Mouse (Mus musculus) stomach, embryonic 15.5 days (tissue): ENCODE results near the gene Kcnj9. TPM values are rescaled to one million over a fixed set of nuclear protein-coding genes. Genes with fewer than 3 reads are reported as not detected.

Source experiments
- ATAC-seq: fragments of 200-750 bp; cut with Nextera tagmentation; 2 replicates; pipeline ENCODE4 v1.8.0; 2017; ENCODE audit warnings: low read depth, moderate number of reproducible peaks, moderate TSS enrichment; ENCODE audit not compliant: insufficient read depth, low FRiP score
- H3K27ac ChIP-seq: fragments of 300-500 bp; sonication (generic); 2 replicates; pipeline ENCODE4 v1.5.1; 2015; ENCODE audit warnings: mild to moderate bottlenecking, inconsistent platforms
- H3K27me3 ChIP-seq: fragments of 300-500 bp; sonication (generic); replicated peaks from 2 replicates; pipeline ENCODE4 v1.6.1; 2015; ENCODE audit warnings: inconsistent platforms
- H3K36me3 ChIP-seq: fragments of 300-500 bp; sonication (generic); 2 replicates; pipeline ENCODE4 v1.6.1; 2015; ENCODE audit warnings: inconsistent platforms
- H3K4me1 ChIP-seq: fragments of 300-500 bp; sonication (generic); 2 replicates; pipeline ENCODE4 v1.6.1; 2015; ENCODE audit warnings: inconsistent platforms
- H3K4me2 ChIP-seq: fragments of 300-500 bp; sonication (generic); 2 replicates; pipeline ENCODE4 v1.6.1; 2015; ENCODE audit warnings: mild to moderate bottlenecking, inconsistent platforms
- H3K4me3 ChIP-seq: fragments of 300-500 bp; sonication (generic); replicated peaks from 2 replicates; pipeline ENCODE4 v1.5.1; 2015; ENCODE audit warnings: inconsistent platforms
- H3K9ac ChIP-seq: fragments of 300-500 bp; sonication (generic); 2 replicates; pipeline ENCODE4 v1.6.1; 2015; ENCODE audit warnings: inconsistent platforms
- H3K9me3 ChIP-seq: fragments of 300-500 bp; sonication (generic); 2 replicates; pipeline ENCODE4 v1.6.1; 2016; ENCODE audit warnings: inconsistent platforms
- WGBS: fragments of 180-500 bp; shearing (Covaris S2); methylation state at CpG from one replicate; pipeline ENCODE4 v1.1.7; 2015; 5-methylcytosine and 5-hydroxymethylcytosine counted together
- polyA plus RNA-seq: library from polyadenylated mRNA; unstranded; fragments of >200 nt; fragmentation: Nextera tagmentation; extraction: Ambion mirVana; gene quantifications from 2 replicates; pipeline ENCODE4 v1.2.1, GENCODE M21; 2015

The Kcnj9 gene
- 0.05 and 0.09 TPM in 2 replicates for polyA plus RNA-seq

DNA sequence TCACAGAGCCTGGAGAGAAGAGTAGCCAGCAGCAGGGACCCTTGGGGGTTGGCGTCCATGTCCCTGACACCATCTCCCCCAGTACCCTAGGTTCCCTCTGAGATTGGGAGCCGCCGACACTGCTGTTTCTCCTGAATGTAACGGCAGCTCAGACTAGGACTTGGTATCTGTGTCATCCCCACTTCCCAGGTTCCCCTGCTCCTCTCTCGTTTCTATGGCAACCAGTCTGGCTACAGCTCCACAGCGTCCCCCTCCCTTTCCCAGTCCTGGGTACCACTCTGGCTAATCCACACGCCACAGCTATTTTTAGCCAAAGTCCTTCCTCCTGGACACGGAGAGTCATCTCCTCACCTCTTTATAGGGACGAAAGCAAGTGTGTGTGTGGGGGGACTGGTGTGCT is at the start of gene Kcnj9:
Gene Kcnj9 (minus strand): TSS at position 188 of the 400 bp plus-strand sequence.
- Histone ChIP-seq H3K4me3 (no peak within 1 kb of the TSS), H3K9ac (no peak within 1 kb of the TSS), H3K4me2 (no peak within 1 kb of the TSS), H3K27ac (no peak within 1 kb of the TSS), H3K27me3 (peaks cover 55% of the 10 kb centered on the region), H3K9me3 (no peaks in the 10 kb centered on the region), H3K4me1 (peaks cover 8% of the 10 kb centered on the region), H3K36me3 (no peaks in the 10 kb centered on the region)
- 30% methylated on average over 9 of the region's 9 CpGs for WGBS
- ATAC-seq, result no peak

DNA sequence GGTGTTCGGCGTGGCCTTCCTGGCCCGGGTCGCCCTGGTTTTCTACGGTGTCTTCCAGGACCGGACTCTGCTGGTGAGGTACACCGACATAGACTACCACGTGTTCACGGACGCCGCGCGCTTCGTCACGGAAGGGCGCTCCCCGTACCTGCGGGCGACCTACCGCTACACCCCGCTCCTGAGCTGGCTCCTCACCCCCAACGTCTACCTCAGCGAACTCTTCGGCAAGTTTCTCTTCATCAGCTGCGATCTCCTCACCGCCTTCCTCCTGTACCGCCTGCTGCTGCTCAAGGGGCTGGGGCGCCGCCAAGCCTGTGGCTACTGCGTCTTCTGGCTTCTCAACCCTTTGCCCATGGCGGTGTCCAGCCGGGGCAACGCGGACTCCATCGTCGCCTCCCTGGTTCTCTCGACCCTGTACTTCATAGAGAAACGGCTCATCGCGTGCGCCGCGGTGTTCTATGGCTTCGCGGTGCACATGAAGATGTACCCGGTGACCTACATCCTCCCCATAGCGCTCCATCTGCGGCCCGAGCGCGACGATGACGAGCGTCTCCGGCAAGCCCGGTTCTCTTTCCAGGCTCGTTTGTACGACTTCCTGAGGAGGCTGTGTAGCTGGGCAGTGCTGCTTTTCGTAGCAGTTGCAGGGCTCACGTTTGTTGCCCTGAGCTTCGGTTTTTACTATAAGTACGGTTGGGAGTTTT is 47.8 kb upstream of the Kcnj9 start:
- H3K9me3 ChIP-seq, result no peaks in the 10 kb centered on the region
- no peak; the same call in 1 of the 2 replicates for ATAC-seq
- 2% methylated on average over 61 of the region's 62 CpGs for whole genome bisulfite sequencing

DNA sequence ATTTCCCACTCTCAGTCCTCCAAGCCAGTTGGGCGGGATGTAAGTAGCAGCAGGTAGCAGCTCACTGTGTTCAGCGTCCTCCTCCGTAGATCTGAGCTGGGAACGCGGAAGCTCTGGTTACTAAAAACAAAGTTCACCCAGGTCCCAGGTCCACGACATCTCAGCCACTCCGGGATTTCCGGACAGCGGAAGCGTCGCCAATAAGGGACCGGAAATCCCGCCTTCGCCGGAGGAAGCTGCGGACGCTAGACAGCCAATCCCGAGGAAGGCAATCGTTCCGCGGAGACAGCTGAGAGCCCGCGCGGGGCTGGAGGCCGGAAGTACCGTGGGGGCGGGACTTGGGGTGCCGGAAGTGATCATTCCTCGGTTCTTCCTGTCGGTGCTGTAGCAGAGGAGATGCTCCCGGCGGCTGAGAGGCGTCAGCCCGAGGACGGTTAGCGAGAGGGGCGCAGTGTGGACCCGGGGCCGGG is 47.1 kb upstream of the Kcnj9 start, which contains the start of gene Pigm:
Gene Pigm (plus strand): TSS at position 349 of the 470 bp plus-strand sequence.
- Histone ChIP-seq H3K9me3 (no peaks in the 10 kb centered on the region), H3K4me2 (peak within 1 kb of the TSS; percentile 95), H3K4me1 (peaks cover 13% of the 10 kb centered on the region), H3K27me3 (no peaks in the 10 kb centered on the region), H3K36me3 (0 out of 2 replicates have a peak, but pooled peaks cover 3% of the 10 kb centered on the region), H3K9ac (peak within 1 kb of the TSS; percentile 76), H3K27ac (peak within 1 kb of the TSS; percentile 87), H3K4me3 (peak within 1 kb of the TSS; percentile 88)
- WGBS, result under 1% methylated on average over 39 of the region's 39 CpGs
- peak; percentile 99 for ATAC-seq

More for the DNA sequence above, 47.8 kb upstream of the Kcnj9 start:
- peak overlapping the region; percentile 88 for H3K4me3 ChIP-seq
- peak overlapping the region; percentile 76 for H3K9ac ChIP-seq
- H3K4me2 ChIP-seq, result peak overlapping the region; percentile 95
- H3K27ac ChIP-seq, result peak overlapping the region; percentile 60
- H3K36me3 ChIP-seq, result 0 out of 2 replicates have a peak, but pooled peaks cover 3% of the 10 kb centered on the region
- no peaks in the 10 kb centered on the region for H3K27me3 ChIP-seq
- peaks cover 13% of the 10 kb centered on the region for H3K4me1 ChIP-seq

DNA sequence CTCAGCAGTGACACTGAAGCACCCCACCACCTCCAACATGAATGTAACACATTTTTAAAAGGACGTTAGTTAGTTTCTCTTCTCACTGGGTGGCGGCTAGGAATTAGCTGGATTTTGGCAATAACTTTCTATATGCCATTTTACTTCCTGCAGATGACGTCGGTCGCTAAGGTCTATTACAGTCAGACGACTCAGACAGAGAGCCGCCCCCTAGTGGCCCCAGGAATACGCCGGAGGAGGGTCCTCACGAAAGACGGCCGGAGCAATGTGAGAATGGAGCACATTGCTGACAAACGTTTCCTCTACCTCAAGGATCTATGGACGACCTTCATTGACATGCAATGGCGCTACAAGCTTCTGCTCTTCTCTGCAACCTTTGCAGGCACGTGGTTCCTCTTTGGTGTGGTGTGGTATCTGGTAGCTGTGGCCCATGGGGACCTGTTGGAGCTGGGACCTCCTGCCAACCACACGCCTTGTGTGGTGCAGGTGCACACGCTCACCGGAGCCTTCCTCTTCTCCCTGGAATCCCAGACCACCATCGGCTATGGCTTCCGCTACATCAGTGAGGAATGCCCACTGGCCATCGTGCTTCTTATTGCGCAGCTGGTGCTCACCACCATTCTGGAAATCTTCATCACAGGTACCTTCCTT is 39.8 kb upstream of the Kcnj9 start:
- Histone ChIP-seq H3K4me2 (peak overlapping the region; percentile 33), H3K4me1 (no peaks in the 10 kb centered on the region), H3K9me3 (no peaks in the 10 kb centered on the region), H3K4me3 (no peak overlapping the region), H3K27ac (no peak overlapping the region), H3K9ac (no peak overlapping the region), H3K27me3 (no peaks in the 10 kb centered on the region), H3K36me3 (no peaks in the 10 kb centered on the region)
- 25% methylated on average over 23 of the region's 23 CpGs for WGBS
- ATAC-seq, result no peak

DNA sequence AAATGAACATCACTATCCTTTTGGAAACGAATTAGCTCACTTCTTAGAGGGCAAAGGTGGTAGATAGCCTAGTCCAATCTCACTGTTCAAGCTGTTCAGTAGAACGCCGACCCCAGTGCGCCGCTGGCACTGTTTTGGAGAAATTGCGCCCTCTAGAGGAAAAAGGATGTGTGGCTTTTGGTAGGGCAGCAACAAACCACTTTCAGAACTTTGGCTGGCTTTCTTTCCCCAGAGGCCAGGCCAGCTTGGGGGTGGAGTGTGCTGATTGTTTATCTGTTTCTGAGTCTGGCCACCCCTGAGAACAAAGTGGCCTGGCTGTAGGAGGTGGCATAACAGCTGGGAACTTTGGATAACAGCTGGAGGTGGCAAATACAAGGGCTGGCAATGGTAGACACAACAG is 35.6 kb upstream of the Kcnj9 start:
- Histone ChIP-seq H3K9ac (no peak overlapping the region), H3K4me1 (no peaks in the 10 kb centered on the region), H3K9me3 (no peaks in the 10 kb centered on the region), H3K4me3 (no peak overlapping the region), H3K27me3 (no peaks in the 10 kb centered on the region), H3K27ac (no peak overlapping the region), H3K36me3 (no peaks in the 10 kb centered on the region), H3K4me2 (0 out of 2 replicates have a peak overlapping the region, but pooled peaks have one; percentile 21)
- WGBS, result 12% methylated on average over 6 of the region's 6 CpGs
- ATAC-seq, result no peak

DNA sequence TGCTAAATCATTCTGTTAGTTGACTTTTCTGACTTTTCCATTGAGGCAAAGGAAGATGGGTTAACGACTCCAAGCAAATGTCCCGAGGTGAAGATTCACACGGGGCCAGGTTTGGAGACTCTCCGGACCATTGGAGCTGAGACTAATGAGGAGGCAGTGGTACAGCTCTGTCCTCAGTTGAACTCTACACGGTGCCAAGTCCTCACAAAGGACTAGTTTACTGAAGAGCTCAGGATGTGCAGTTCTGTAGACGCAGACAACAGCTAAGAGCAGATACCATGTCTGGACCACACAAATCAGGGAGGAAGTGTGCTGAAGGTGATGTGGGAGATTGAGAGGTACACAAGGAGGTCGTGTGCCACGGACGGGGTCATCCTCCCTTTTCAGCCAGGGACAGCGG is 29.2 kb upstream of the Kcnj9 start:
- H3K4me3 ChIP-seq, result no peak overlapping the region
- H3K4me2 ChIP-seq, result no peak overlapping the region
- WGBS, result 73% methylated on average over 10 of the region's 10 CpGs
- H3K9ac ChIP-seq, result no peak overlapping the region
- H3K4me1 ChIP-seq, result no peaks in the 10 kb centered on the region
- no peaks in the 10 kb centered on the region for H3K9me3 ChIP-seq
- no peak overlapping the region for H3K27ac ChIP-seq
- H3K27me3 ChIP-seq, result no peaks in the 10 kb centered on the region
- H3K36me3 ChIP-seq, result no peaks in the 10 kb centered on the region
- no peak for ATAC-seq

DNA sequence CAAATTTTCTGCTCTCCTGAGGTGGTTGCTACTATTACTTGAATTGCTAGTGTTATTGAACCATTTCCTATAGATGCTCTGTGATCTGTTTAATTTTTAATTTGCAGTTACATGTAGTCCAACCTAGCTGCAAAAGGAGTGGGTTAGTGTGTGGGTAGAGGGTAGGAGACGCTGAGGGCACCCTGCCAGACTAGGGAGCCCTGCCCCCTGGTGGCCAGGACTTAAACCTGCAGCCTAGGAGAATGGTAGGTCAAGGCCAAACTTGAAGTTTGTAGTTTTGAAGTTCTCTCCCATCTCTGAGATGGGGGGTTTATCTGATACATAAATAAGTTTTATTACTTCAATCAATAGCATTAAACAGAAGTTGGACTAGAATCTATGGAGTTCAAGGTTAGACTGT is 28.4 kb upstream of the Kcnj9 start:
- 0 out of 2 replicates have a peak, but pooled peaks cover 5% of the 10 kb centered on the region for H3K27me3 ChIP-seq
- 0% methylated on average over 1 of the region's 1 CpGs for WGBS
- no peak for ATAC-seq

DNA sequence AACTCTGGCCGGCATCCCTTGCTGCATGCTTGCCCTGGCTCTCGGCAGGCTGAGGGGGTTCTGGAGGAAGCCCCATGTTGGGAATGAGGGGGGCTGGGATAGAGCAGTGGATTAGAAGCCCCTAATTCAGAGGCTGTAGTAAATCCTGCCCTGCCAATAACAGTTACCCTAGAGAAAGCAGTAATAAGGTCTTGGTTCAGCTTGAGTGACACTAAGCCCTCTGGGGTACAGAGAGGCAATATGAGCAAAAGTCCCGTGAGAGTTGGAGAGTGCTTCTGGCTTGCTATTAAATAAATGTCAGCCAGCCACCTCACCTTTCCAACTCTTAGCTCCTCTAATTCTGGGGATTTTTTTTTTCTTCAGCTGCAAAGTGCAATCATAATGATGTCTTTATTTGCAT is 26.2 kb upstream of the Kcnj9 start:
- H3K9me3 ChIP-seq, result no peaks in the 10 kb centered on the region
- ATAC-seq, result no peak
- WGBS, result 51% methylated on average over 3 of the region's 3 CpGs
- no peaks in the 10 kb centered on the region for H3K36me3 ChIP-seq
- peaks cover 5% of the 10 kb centered on the region; the same call in 1 of the 2 replicates for H3K27me3 ChIP-seq
- no peak overlapping the region for H3K9ac ChIP-seq
- H3K4me1 ChIP-seq, result peaks cover 5% of the 10 kb centered on the region; the same call in 1 of the 2 replicates
- H3K4me2 ChIP-seq, result no peak overlapping the region
- H3K4me3 ChIP-seq, result no peak overlapping the region
- no peak overlapping the region for H3K27ac ChIP-seq

More for the DNA sequence above, 28.4 kb upstream of the Kcnj9 start:
- Histone ChIP-seq H3K9ac (no peak overlapping the region), H3K36me3 (no peaks in the 10 kb centered on the region), H3K4me3 (no peak overlapping the region), H3K9me3 (no peaks in the 10 kb centered on the region), H3K27ac (no peak overlapping the region), H3K4me2 (no peak overlapping the region), H3K4me1 (no peaks in the 10 kb centered on the region)

DNA sequence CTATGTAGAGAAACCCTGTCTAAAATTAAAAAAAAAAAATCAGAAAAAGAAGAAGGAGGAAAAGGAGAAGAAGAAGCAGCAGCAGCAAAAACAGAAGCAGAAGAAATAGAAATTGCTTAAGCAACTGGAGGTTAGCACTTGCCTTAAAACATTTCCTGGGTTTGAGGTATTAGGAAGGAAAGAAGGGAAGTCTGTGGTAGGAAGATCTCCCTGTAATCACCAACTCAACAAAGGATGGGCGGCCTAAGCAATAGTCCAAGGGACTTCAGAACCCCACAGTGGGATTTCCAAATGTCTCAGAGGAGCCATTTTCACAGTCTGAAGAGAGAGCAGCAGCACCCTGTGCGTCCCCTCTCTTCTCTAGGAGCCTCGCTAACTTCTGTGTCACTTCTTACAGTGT is 23.3 kb upstream of the Kcnj9 start:
- H3K36me3 ChIP-seq, result no peaks in the 10 kb centered on the region
- H3K4me1 ChIP-seq, result peaks cover 11% of the 10 kb centered on the region; the same call in 1 of the 2 replicates
- peaks cover 8% of the 10 kb centered on the region; the same call in 1 of the 2 replicates for H3K27me3 ChIP-seq
- no peak overlapping the region for H3K9ac ChIP-seq
- no peak overlapping the region for H3K4me2 ChIP-seq
- no peak for ATAC-seq
- H3K4me3 ChIP-seq, result no peak overlapping the region
- H3K27ac ChIP-seq, result no peak overlapping the region
- 77% methylated on average over 3 of the region's 3 CpGs for WGBS
- no peaks in the 10 kb centered on the region for H3K9me3 ChIP-seq

DNA sequence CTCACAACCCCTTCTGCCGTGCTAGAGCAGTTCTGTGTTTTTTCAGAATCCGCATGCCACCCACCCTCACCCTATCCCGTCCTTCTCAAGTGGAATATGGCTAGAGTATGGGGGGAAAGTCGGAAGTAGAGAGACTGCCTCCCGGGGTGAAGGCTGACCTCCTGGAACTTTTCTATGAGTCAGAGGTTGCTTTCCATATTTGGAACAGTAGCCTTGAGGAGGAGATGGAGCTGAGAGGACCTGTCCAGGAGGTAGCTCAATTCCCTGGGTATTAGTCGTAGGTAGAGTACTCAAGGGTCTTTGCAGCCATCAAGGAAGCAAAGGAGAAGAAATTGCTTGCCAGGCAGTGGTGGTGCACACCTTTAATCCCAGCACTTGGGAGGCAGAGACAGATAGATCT is 22.9 kb upstream of the Kcnj9 start:
- Histone ChIP-seq H3K4me3 (no peak overlapping the region), H3K36me3 (no peaks in the 10 kb centered on the region), H3K4me1 (peaks cover 11% of the 10 kb centered on the region; the same call in 1 of the 2 replicates), H3K9me3 (no peaks in the 10 kb centered on the region), H3K27me3 (peaks cover 8% of the 10 kb centered on the region; the same call in 1 of the 2 replicates), H3K27ac (no peak overlapping the region), H3K4me2 (no peak overlapping the region), H3K9ac (no peak overlapping the region)
- 70% methylated on average over 6 of the region's 6 CpGs for WGBS
- no peak for ATAC-seq

DNA sequence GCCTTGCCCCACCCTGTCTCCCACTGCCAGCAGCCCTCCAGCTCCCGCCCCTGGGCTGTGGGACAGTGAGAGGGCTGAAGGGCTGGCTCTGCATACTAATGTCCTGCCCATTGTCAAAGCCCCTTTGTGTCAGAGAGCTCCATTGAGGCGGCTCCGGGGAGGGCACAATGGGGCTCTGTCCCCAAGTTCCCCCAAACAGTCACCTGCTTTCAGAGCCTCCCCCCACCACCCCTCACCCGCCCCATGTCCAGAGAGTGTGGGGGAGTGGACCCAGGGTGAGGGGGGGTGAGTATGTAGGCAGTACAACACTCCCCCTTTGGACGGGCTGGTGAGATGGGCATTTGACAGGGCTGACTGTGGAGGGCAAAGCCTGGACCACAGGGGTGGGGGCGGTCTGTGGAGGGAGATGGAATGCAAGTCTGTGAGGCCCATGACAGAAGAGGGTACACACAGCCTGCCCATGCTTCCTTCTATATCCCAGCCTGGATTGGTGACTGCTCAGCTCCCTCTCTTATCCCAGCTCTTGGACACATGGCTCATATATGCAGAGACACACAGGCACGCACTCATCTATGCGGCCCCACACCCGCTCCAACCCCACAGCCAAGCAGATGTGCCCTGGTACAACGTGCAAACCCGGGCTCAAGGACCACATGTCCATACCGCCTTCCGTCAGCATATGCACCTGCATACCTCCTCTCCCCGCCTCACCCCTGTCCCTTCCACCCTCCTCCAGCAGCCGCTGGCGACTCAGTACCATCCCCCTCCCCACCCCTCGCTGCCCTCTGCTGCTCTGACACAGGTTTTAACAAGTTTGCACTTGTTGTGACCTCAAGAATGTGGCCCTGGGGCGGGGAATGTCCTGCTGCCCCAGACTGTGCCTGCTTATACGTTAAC is 21.0 kb upstream of the Kcnj9 start:
- Histone ChIP-seq H3K9me3 (no peaks in the 10 kb centered on the region), H3K4me1 (peaks cover 11% of the 10 kb centered on the region; the same call in 1 of the 2 replicates), H3K9ac (no peak overlapping the region), H3K4me3 (no peak overlapping the region), H3K27ac (no peak overlapping the region), H3K36me3 (no peaks in the 10 kb centered on the region), H3K4me2 (no peak overlapping the region), H3K27me3 (peaks cover 8% of the 10 kb centered on the region; the same call in 1 of the 2 replicates)
- ATAC-seq, result peak; percentile 51
- 16% methylated on average over 19 of the region's 19 CpGs for WGBS
